Comparison of ENCODE assay signal across 19 mouse cellular contexts in genomic region chr5:127678501-127678900, GRCm38 (mm10). TPM values are rescaled to one million over a fixed set of nuclear protein-coding genes. Genes with fewer than 3 reads are reported as not detected.
DNase-seq lines count a peak whose midpoint lies in the region; ATAC-seq and TF ChIP-seq lines count a peak whose summit lies in the region.
"Had no signal": no experiment of that assay in that cellular context is flagged by ENCODE, and none has a peak within 500 bp of the region (broad histone marks: within the 10 kb centered on the region; RNA-seq: fewer than 3 reads in every experiment).

No protein-coding gene starts in this region.

- H3K27ac ChIP-seq in cerebellum, adult 2 months (ENCODE audit: insufficient read depth, low read length), result no peak overlapping the region
- H3K27ac ChIP-seq in layer of hippocampus, adult 2 months, result no peak overlapping the region
- H3K27ac ChIP-seq in midbrain, postnatal 0 days (ENCODE audit: low read depth, low read length), result no peak overlapping the region
- H3K27ac ChIP-seq in midbrain, embryonic 16.5 days (ENCODE audit: low read length), result no peak overlapping the region
- H3K27ac ChIP-seq: hindbrain, embryonic 13.5 days; intestine, embryonic 15.5 days; limb, embryonic 12.5 days; midbrain, embryonic 15.5 days had no signal

- no peak for TF ChIP-seq POLR2A in cerebellum, adult 2 months (IDR thresholded peaks at IDR 0.05; ENCODE audit: borderline replicate concordance, insufficient read depth, low read length)

- 98% methylated on average over 5 of the region's 5 CpGs for WGBS in cerebellum, adult 2 months
- 94% methylated on average over 5 of the region's 5 CpGs for WGBS in midbrain, postnatal 0 days
- WGBS in midbrain, embryonic 16.5 days, result 94% methylated on average over 5 of the region's 5 CpGs

- peak; percentile 25; the same call in 1 of the 2 replicates for TF ChIP-seq CTCF in cerebellum, adult 2 months (IDR thresholded peaks at IDR 0.05; ENCODE audit: borderline replicate concordance, insufficient read depth, low read depth, low read length)
- peak; percentile 49 for TF ChIP-seq CTCF in layer of hippocampus, adult 2 months (conservative IDR thresholded peaks at IDR 0.05)
- TF ChIP-seq CTCF in midbrain, postnatal 0 days (IDR thresholded peaks at IDR 0.05), result peak; percentile 50

- H3K36me3 ChIP-seq in midbrain, postnatal 0 days (ENCODE audit: insufficient read depth, low read length), result no peaks in the 10 kb centered on the region
- no peaks in the 10 kb centered on the region for H3K36me3 ChIP-seq in midbrain, embryonic 16.5 days (ENCODE audit: control insufficient read depth, insufficient read depth, low read length)
- H3K36me3 ChIP-seq in splenic B cell, adult 2 months (ENCODE audit: control insufficient read depth, insufficient read depth, low read length, poor library complexity, severe bottlenecking), result no peaks in the 10 kb centered on the region
- H3K36me3 ChIP-seq: hindbrain, embryonic 13.5 days; intestine, embryonic 15.5 days; limb, embryonic 12.5 days; midbrain, embryonic 15.5 days had no signal

- H3K4me2 ChIP-seq in midbrain, postnatal 0 days (ENCODE audit: low read depth, low read length, poor library complexity, severe bottlenecking), result no peak overlapping the region
- no peak overlapping the region for H3K4me2 ChIP-seq in midbrain, embryonic 16.5 days (ENCODE audit: low read length)
- H3K4me2 ChIP-seq: hindbrain, embryonic 13.5 days; intestine, embryonic 15.5 days; limb, embryonic 12.5 days; midbrain, embryonic 15.5 days had no signal

- no peaks in the 10 kb centered on the region for H3K9me3 ChIP-seq in midbrain, postnatal 0 days (ENCODE audit: low read length)
- no peaks in the 10 kb centered on the region for H3K9me3 ChIP-seq in midbrain, embryonic 16.5 days (replicated peaks; ENCODE audit: control insufficient read depth, low read length, poor library complexity, severe bottlenecking)
- H3K9me3 ChIP-seq: hindbrain, embryonic 13.5 days; intestine, embryonic 15.5 days; midbrain, embryonic 15.5 days had no signal

- no peak overlapping the region for H3K4me3 ChIP-seq in cerebellum, adult 2 months (replicated peaks; ENCODE audit: insufficient read depth, low read depth, low read length)
- no peak overlapping the region for H3K4me3 ChIP-seq in layer of hippocampus, adult 2 months
- no peak overlapping the region for H3K4me3 ChIP-seq in midbrain, postnatal 0 days (ENCODE audit: low read depth, low read length)
- H3K4me3 ChIP-seq in midbrain, embryonic 16.5 days (ENCODE audit: low read depth, low read length), result no peak overlapping the region
- H3K4me3 ChIP-seq: hindbrain, embryonic 13.5 days; intestine, embryonic 15.5 days; limb, embryonic 12.5 days; megakaryocyte, embryonic 14.5 days; midbrain, embryonic 15.5 days had no signal

- no peak for DNase-seq in cerebellum, adult 2 months
- no peak for DNase-seq in cerebellum, adult 11-12 months
- DNase-seq in layer of hippocampus, adult 2 months (ENCODE audit: low spot score in 2 of 2), result no peak
- DNase-seq in layer of hippocampus, adult 18-20 months (ENCODE audit: low spot score in 2 of 2), result no peak
- no peak for DNase-seq in midbrain, postnatal 0 days (ENCODE audit: low spot score)
- peak; percentile 1 for DNase-seq in splenic B cell, adult 2 months (ENCODE audit: low read depth, low spot score)
- no peak for DNase-seq in spleen, adult 12 weeks (ENCODE audit: low spot score)
- DNase-seq: adrenal gland, postnatal 10 days; cerebellum, adult 8-10 months; gastrocnemius, postnatal 25 days; kidney, postnatal 10 days; thymus, adult 18-20 months had no signal

- no peak for ATAC-seq in midbrain, postnatal 0 days (ENCODE audit: low FRiP score)
- no peak for ATAC-seq in midbrain, embryonic 16.5 days
- ATAC-seq: intestine, embryonic 15.5 days; midbrain, embryonic 15.5 days had no signal

- no peak overlapping the region for H3K9ac ChIP-seq in midbrain, postnatal 0 days (replicated peaks; ENCODE audit: low read length, poor library complexity, severe bottlenecking)
- no peak overlapping the region for H3K9ac ChIP-seq in midbrain, embryonic 16.5 days (ENCODE audit: low read depth, low read length)
- H3K9ac ChIP-seq: hindbrain, embryonic 13.5 days; intestine, embryonic 15.5 days; limb, embryonic 12.5 days; midbrain, embryonic 15.5 days had no signal

- no peaks in the 10 kb centered on the region for H3K27me3 ChIP-seq in cerebellum, adult 2 months (ENCODE audit: control insufficient read depth, insufficient read depth, low read length)
- no peaks in the 10 kb centered on the region for H3K27me3 ChIP-seq in midbrain, postnatal 0 days (ENCODE audit: insufficient read depth, low read length)
- no peaks in the 10 kb centered on the region for H3K27me3 ChIP-seq in midbrain, embryonic 16.5 days (ENCODE audit: control insufficient read depth, insufficient read depth, low read depth, low read length)
- H3K27me3 ChIP-seq in splenic B cell, adult 2 months (ENCODE audit: control insufficient read depth, insufficient read depth, low read length, poor library complexity, severe bottlenecking), result no peaks in the 10 kb centered on the region
- H3K27me3 ChIP-seq: hindbrain, embryonic 13.5 days; intestine, embryonic 15.5 days; limb, embryonic 12.5 days; megakaryocyte, embryonic 14.5 days; midbrain, embryonic 15.5 days had no signal

- no peaks in the 10 kb centered on the region for H3K4me1 ChIP-seq in cerebellum, adult 2 months (ENCODE audit: control insufficient read depth, insufficient read depth, low read length)
- H3K4me1 ChIP-seq in midbrain, postnatal 0 days (ENCODE audit: insufficient read depth, low read length), result no peaks in the 10 kb centered on the region
- H3K4me1 ChIP-seq in midbrain, embryonic 16.5 days (ENCODE audit: control insufficient read depth, insufficient read depth, low read length), result no peaks in the 10 kb centered on the region
- H3K4me1 ChIP-seq: hindbrain, embryonic 13.5 days; intestine, embryonic 15.5 days; megakaryocyte, embryonic 14.5 days; midbrain, embryonic 15.5 days had no signal

RNA-seq across cellular contexts. Expression of gene Slc15a4, which starts 45.8 kb away (rescaled TPM):
- 24.2 and 24.9 TPM in 2 replicates for polyA plus RNA-seq in cerebellum, adult 2 months (2012; rRNA removed)
- 10 to 100 TPM; 24.0 to 26.4 TPM for total RNA-seq in layer of hippocampus, adult 2 months (2021)
- 10 to 100 TPM; 26.9 to 29.0 TPM for total RNA-seq in layer of hippocampus, adult 18-20 months (2021)
- total RNA-seq in midbrain, postnatal 0 days (2014; rRNA removed), result 34.4 and 39.1 TPM in 2 replicates
- polyA plus RNA-seq in midbrain, postnatal 0 days (2015; fragmentation: Nextera tagmentation; extraction: Ambion mirVana), result 16.2 and 17.7 TPM in 2 replicates
- 26.3 and 31.1 TPM in 2 replicates for polyA plus RNA-seq in midbrain, embryonic 16.5 days (2015; fragmentation: Nextera tagmentation; extraction: Ambion mirVana)

RNA-seq across cellular contexts. Expression of gene Glt1d1, which starts 46.4 kb away (rescaled TPM):
- 13.8 and 16.0 TPM in 2 replicates for polyA plus RNA-seq in cerebellum, adult 2 months (2012; rRNA removed)
- total RNA-seq in layer of hippocampus, adult 2 months (2021), result 10 to 100 TPM; 24.7 to 28.6 TPM
- 10 to 100 TPM; 18.4 to 23.7 TPM for total RNA-seq in layer of hippocampus, adult 18-20 months (2021)
- total RNA-seq in midbrain, postnatal 0 days (2014; rRNA removed), result 9.6 and 12.8 TPM in 2 replicates
- polyA plus RNA-seq in midbrain, postnatal 0 days (2015; fragmentation: Nextera tagmentation; extraction: Ambion mirVana), result 1.3 and 1.7 TPM in 2 replicates
- 1.7 TPM in 2 replicates for polyA plus RNA-seq in midbrain, embryonic 16.5 days (2015; fragmentation: Nextera tagmentation; extraction: Ambion mirVana)
- total RNA-seq: gastrocnemius, postnatal 25 days had no signal
- polyA plus RNA-seq: heart, postnatal 0 days had no signal
